29 mouse cellular contexts compared by ENCODE assay signal in genomic region chr8:57595853-57596252, GRCm38 (mm10). TPM values are rescaled to one million over a fixed set of nuclear protein-coding genes. Genes with fewer than 3 reads are reported as not detected.
DNase-seq lines count a peak whose midpoint lies in the region; ATAC-seq and TF ChIP-seq lines count a peak whose summit lies in the region.
"Had no signal": no experiment of that assay in that cellular context is flagged by ENCODE, and none has a peak within 500 bp of the region (broad histone marks: within the 10 kb centered on the region; RNA-seq: fewer than 3 reads in every experiment).

No protein-coding gene starts in this region.

- no peak for TF ChIP-seq CTCF in G1E (IDR thresholded peaks at IDR 0.05; ENCODE audit: low read depth, low read length)
- no peak for TF ChIP-seq CTCF in brain, embryonic 14.5 days (IDR thresholded peaks at IDR 0.05; ENCODE audit: borderline replicate concordance, extremely low read depth, insufficient read depth, insufficient read length)
- no peak for TF ChIP-seq CTCF in layer of hippocampus, adult 2 months (conservative IDR thresholded peaks at IDR 0.05)

- no peak overlapping the region for H3K27ac ChIP-seq in forebrain, embryonic 16.5 days (ENCODE audit: low read length)
- H3K27ac ChIP-seq in forebrain, embryonic 10.5 days: no peak overlapping the region
- H3K27ac ChIP-seq in layer of hippocampus, adult 2 months: no peak overlapping the region
- H3K27ac ChIP-seq: embryonic facial prominence, embryonic 10.5 days; embryonic facial prominence, embryonic 15.5 days; forebrain, embryonic 13.5 days; heart, embryonic 10.5 days; heart, embryonic 15.5 days; hindbrain, embryonic 14.5 days; limb, embryonic 12.5 days; liver, embryonic 15.5 days; midbrain, embryonic 12.5 days; neural tube, embryonic 13.5 days had no signal

- no peaks in the 10 kb centered on the region for H3K36me3 ChIP-seq in forebrain, embryonic 16.5 days (ENCODE audit: control insufficient read depth, insufficient read depth)
- H3K36me3 ChIP-seq in forebrain, embryonic 10.5 days (replicated peaks): no peaks in the 10 kb centered on the region
- peaks cover 3% of the 10 kb centered on the region for H3K36me3 ChIP-seq in G1E (replicated peaks)
- H3K36me3 ChIP-seq in splenic B cell, adult 2 months (ENCODE audit: control insufficient read depth, insufficient read depth, low read length, poor library complexity, severe bottlenecking): no peaks in the 10 kb centered on the region
- H3K36me3 ChIP-seq: embryonic facial prominence, embryonic 10.5 days; embryonic facial prominence, embryonic 15.5 days; heart, embryonic 10.5 days; heart, embryonic 15.5 days; limb, embryonic 12.5 days; liver, embryonic 15.5 days; midbrain, embryonic 12.5 days; neural tube, embryonic 13.5 days had no signal

- H3K4me1 ChIP-seq in forebrain, embryonic 16.5 days (replicated peaks; ENCODE audit: control insufficient read depth, insufficient read depth, low read length): no peaks in the 10 kb centered on the region
- peaks cover 21% of the 10 kb centered on the region for H3K4me1 ChIP-seq in forebrain, embryonic 10.5 days
- peaks cover 67% of the 10 kb centered on the region for H3K4me1 ChIP-seq in G1E (ENCODE audit: insufficient read depth, low read depth, low read length)

- H3K4me2 ChIP-seq in forebrain, embryonic 16.5 days (ENCODE audit: low read length): no peak overlapping the region
- H3K4me2 ChIP-seq: embryonic facial prominence, embryonic 15.5 days; forebrain, embryonic 13.5 days; heart, embryonic 15.5 days; hindbrain, embryonic 14.5 days; limb, embryonic 12.5 days; liver, embryonic 15.5 days; lung, embryonic 14.5 days; midbrain, embryonic 12.5 days; neural tube, embryonic 13.5 days had no signal

- DNase-seq in forebrain, embryonic 10.5 days (ENCODE audit: extremely low spot score, low spot score): no peak
- DNase-seq in G1E (ENCODE audit: low spot score): peak; percentile 44
- DNase-seq in brain, embryonic 14.5 days (ENCODE audit: low read depth): peak; percentile 47
- peak; percentile 27 for DNase-seq in splenic B cell, adult 2 months (ENCODE audit: low read depth, low spot score)
- no peak for DNase-seq in adrenal gland, postnatal 14 days
- no peak for DNase-seq in layer of hippocampus, adult 2 months (ENCODE audit: low spot score in 2 of 2)
- DNase-seq: adrenal gland, adult 2 months; cerebellum, postnatal 10 days; gastrocnemius, postnatal 10 days; heart, adult 11 months; kidney, adult 11 months; kidney, postnatal 14 days; lung, embryonic 14.5 days; lung, postnatal 14 days; thymus, adult 18-20 months; thymus, postnatal 25 days had no signal

- 0 out of 2 replicates have a peak, but pooled peaks have one; percentile 15 for ATAC-seq in forebrain, embryonic 16.5 days
- ATAC-seq in G1E (ENCODE audit: extremely low read depth, insufficient number of reproducible peaks, low FRiP score, poor library complexity, severe bottlenecking): no peak
- ATAC-seq: activated CD4-positive, CD25-positive, alpha-beta regulatory T cell, adult 4 months; forebrain, embryonic 13.5 days; inflammation-experienced regulatory T-cells, adult 6 months had no signal

- no peak for TF ChIP-seq POLR2A in brain, embryonic 14.5 days (IDR thresholded peaks at IDR 0.05; ENCODE audit: borderline replicate concordance, extremely low read depth, insufficient read depth, insufficient read length, poor library complexity, severe bottlenecking)

- no peaks in the 10 kb centered on the region for H3K9me3 ChIP-seq in forebrain, embryonic 16.5 days (ENCODE audit: control insufficient read depth, low read length)
- no peaks in the 10 kb centered on the region for H3K9me3 ChIP-seq in forebrain, embryonic 10.5 days
- H3K9me3 ChIP-seq in G1E (replicated peaks): no peaks in the 10 kb centered on the region
- H3K9me3 ChIP-seq: embryonic facial prominence, embryonic 10.5 days; embryonic facial prominence, embryonic 15.5 days; forebrain, embryonic 13.5 days; heart, embryonic 10.5 days; heart, embryonic 15.5 days; limb, embryonic 12.5 days; liver, embryonic 15.5 days; midbrain, embryonic 12.5 days; neural tube, embryonic 13.5 days had no signal

- H3K4me3 ChIP-seq in forebrain, embryonic 16.5 days (replicated peaks; ENCODE audit: low read length): no peak overlapping the region
- no peak overlapping the region for H3K4me3 ChIP-seq in forebrain, embryonic 10.5 days
- no peak overlapping the region for H3K4me3 ChIP-seq in G1E (ENCODE audit: low read depth, low read length)
- H3K4me3 ChIP-seq in layer of hippocampus, adult 2 months: no peak overlapping the region
- H3K4me3 ChIP-seq: embryonic facial prominence, embryonic 10.5 days; embryonic facial prominence, embryonic 15.5 days; forebrain, embryonic 13.5 days; heart, embryonic 10.5 days; heart, embryonic 15.5 days; limb, embryonic 12.5 days; liver, embryonic 15.5 days; midbrain, embryonic 12.5 days; neural tube, embryonic 13.5 days had no signal

- no peaks in the 10 kb centered on the region for H3K27me3 ChIP-seq in forebrain, embryonic 16.5 days (replicated peaks; ENCODE audit: control insufficient read depth, insufficient read depth, low read length)
- H3K27me3 ChIP-seq in forebrain, embryonic 10.5 days (ENCODE audit: poor library complexity, severe bottlenecking): no peaks in the 10 kb centered on the region
- H3K27me3 ChIP-seq in G1E (ENCODE audit: insufficient read depth, low read length): no peaks in the 10 kb centered on the region
- H3K27me3 ChIP-seq in splenic B cell, adult 2 months (ENCODE audit: control insufficient read depth, insufficient read depth, low read length, poor library complexity, severe bottlenecking): no peaks in the 10 kb centered on the region
- H3K27me3 ChIP-seq: embryonic facial prominence, embryonic 15.5 days; forebrain, embryonic 13.5 days; heart, embryonic 15.5 days; limb, embryonic 12.5 days; liver, embryonic 15.5 days; midbrain, embryonic 12.5 days; neural tube, embryonic 13.5 days had no signal

- 34% methylated on average over 3 of the region's 3 CpGs for WGBS in forebrain, embryonic 16.5 days
- 73% methylated on average over 3 of the region's 3 CpGs for WGBS in forebrain, embryonic 10.5 days

- H3K9ac ChIP-seq in forebrain, embryonic 16.5 days (replicated peaks; ENCODE audit: low read depth, low read length): no peak overlapping the region
- H3K9ac ChIP-seq: embryonic facial prominence, embryonic 15.5 days; forebrain, embryonic 13.5 days; heart, embryonic 15.5 days; hindbrain, embryonic 14.5 days; limb, embryonic 12.5 days; liver, embryonic 15.5 days; lung, embryonic 14.5 days; midbrain, embryonic 12.5 days; neural tube, embryonic 13.5 days had no signal

RNA-seq across cellular contexts. Expression of gene Galnt7, which starts 57.0 kb away (rescaled TPM):
- polyA plus RNA-seq in forebrain, embryonic 16.5 days (2015; fragmentation: Nextera tagmentation; extraction: Ambion mirVana): 8.7 and 11.3 TPM in 2 replicates
- polyA plus RNA-seq in forebrain, embryonic 10.5 days (2016; fragmentation: Nextera tagmentation; extraction: Ambion mirVana): 24.2 and 25.9 TPM in 2 replicates
- 31.2 and 35.0 TPM in 2 replicates for total RNA-seq in G1E (2014; fragmentation: Nextera tagmentation)
- 14.5 and 19.0 TPM in 2 replicates for total RNA-seq in G1E (2017)
- polyA plus RNA-seq in G1E (2012): 2.7 TPM in 2 replicates
- polyA plus RNA-seq in brain, embryonic 14.5 days (2012; rRNA removed): 7.0 and 8.2 TPM in 2 replicates
- total RNA-seq in adrenal gland, postnatal 14 days (2021): 13.3 and 16.7 TPM in 2 replicates
- total RNA-seq in layer of hippocampus, adult 2 months (2021): 10 to 100 TPM in 1 of 2 experiments, 1 to 10 TPM in 1; 9.7 to 11.4 TPM

Comparison
In these comparisons a context has a peak if more than half of its experiments do, and no peak if none do; other contexts are left out.
1. DNase-seq: peak in G1E (single experiment), brain, embryonic 14.5 days (single experiment) and splenic B cell, adult 2 months (single experiment); none in forebrain, embryonic 10.5 days (single experiment), adrenal gland, postnatal 14 days (single experiment) and layer of hippocampus, adult 2 months (0 of 2).